Mouse (Mus musculus) splenic B cell, adult 2 months (primary cell): ENCODE data around the gene Mindy3.

ENCODE experiments used
- DNase-seq: peaks from one replicate; pipeline ENCODE4 v3.0.0-alpha.2; 2011; ENCODE audit warnings: low read depth, low spot score
- H3K27me3 ChIP-seq: 2 replicates; pipeline ENCODE4 v1.6.1; 2012; ENCODE audit warnings: mild to moderate bottlenecking, low read length, moderate library complexity, mixed read lengths; ENCODE audit not compliant: control insufficient read depth, poor library complexity, insufficient read depth, severe bottlenecking
- H3K36me3 ChIP-seq: 2 replicates; pipeline ENCODE4 v1.6.1; 2012; ENCODE audit warnings: mild to moderate bottlenecking, low read length, moderate library complexity, mixed read lengths; ENCODE audit not compliant: control insufficient read depth, poor library complexity, insufficient read depth, severe bottlenecking

Mindy3 gene

GRCm38 (mm10) chr2:12389028-12389427, 30.2 kb downstream of the Mindy3 start:
- peak; percentile 66 for DNase-seq
- Histone ChIP-seq H3K27me3 (no peaks in the 10 kb centered on the region), H3K36me3 (peaks cover 2% of the 10 kb centered on the region; the same call in 1 of the 2 replicates)

- H3K27me3 ChIP-seq, result no peaks in the 10 kb centered on the region
- no peak for DNase-seq
- H3K36me3 ChIP-seq, result peaks cover 2% of the 10 kb centered on the region; the same call in 1 of the 2 replicates
Observed at GRCm38 (mm10) chr2:12388569-12388968, 30.7 kb downstream of the Mindy3 start.

- DNase-seq, result no peak
- H3K27me3 ChIP-seq, result no peaks in the 10 kb centered on the region
- H3K36me3 ChIP-seq, result peaks cover 4% of the 10 kb centered on the region; the same call in 1 of the 2 replicates
Observed at GRCm38 (mm10) chr2:12384389-12384788, 34.9 kb downstream of the Mindy3 start.

- peaks cover 5% of the 10 kb centered on the region; the same call in 1 of the 2 replicates for H3K36me3 ChIP-seq
- H3K27me3 ChIP-seq, result no peaks in the 10 kb centered on the region
- no peak for DNase-seq
Observed at GRCm38 (mm10) chr2:12382650-12383049, 36.6 kb downstream of the Mindy3 start.

GRCm38 (mm10) chr2:12380233-12380632, 39.0 kb downstream of the Mindy3 start:
- H3K36me3 ChIP-seq, result 0 out of 2 replicates have a peak, but pooled peaks cover 3% of the 10 kb centered on the region
- no peaks in the 10 kb centered on the region for H3K27me3 ChIP-seq
- no peak for DNase-seq

- Histone ChIP-seq H3K36me3 (0 out of 2 replicates have a peak, but pooled peaks cover 3% of the 10 kb centered on the region), H3K27me3 (no peaks in the 10 kb centered on the region)
- no peak for DNase-seq
Observed at GRCm38 (mm10) chr2:12378591-12378990, 40.7 kb downstream of the Mindy3 start.

GRCm38 (mm10) chr2:12377024-12377423, 42.2 kb downstream of the Mindy3 start:
- no peaks in the 10 kb centered on the region for H3K27me3 ChIP-seq
- DNase-seq, result no peak
- 0 out of 2 replicates have a peak, but pooled peaks cover 3% of the 10 kb centered on the region for H3K36me3 ChIP-seq

GRCm38 (mm10) chr2:12372883-12373282, 46.4 kb downstream of the Mindy3 start:
- Histone ChIP-seq H3K36me3 (no peaks in the 10 kb centered on the region), H3K27me3 (no peaks in the 10 kb centered on the region)
- DNase-seq, result no peak

GRCm38 (mm10) chr2:12371401-12371800, 47.9 kb downstream of the Mindy3 start:
- DNase-seq, result no peak
- no peaks in the 10 kb centered on the region for H3K36me3 ChIP-seq
- no peaks in the 10 kb centered on the region for H3K27me3 ChIP-seq

GRCm38 (mm10) chr2:12368451-12368850, 50.8 kb downstream of the Mindy3 start:
- Histone ChIP-seq H3K27me3 (no peaks in the 10 kb centered on the region), H3K36me3 (no peaks in the 10 kb centered on the region)
- no peak for DNase-seq

- H3K27me3 ChIP-seq, result no peaks in the 10 kb centered on the region
Observed at GRCm38 (mm10) chr2:12368016-12368415, 51.3 kb downstream of the Mindy3 start.

GRCm38 (mm10) chr2:12361310-12361709, 58.0 kb downstream of the Mindy3 start:
- H3K27me3 ChIP-seq, result no peaks in the 10 kb centered on the region
- H3K36me3 ChIP-seq, result peaks cover 6% of the 10 kb centered on the region; the same call in 1 of the 2 replicates
- DNase-seq, result no peak

More at GRCm38 (mm10) chr2:12368016-12368415, 51.3 kb downstream of the Mindy3 start:
- H3K36me3 ChIP-seq, result no peaks in the 10 kb centered on the region
- no peak for DNase-seq

GRCm38 (mm10) chr2:12354837-12355236, 64.4 kb downstream of the Mindy3 start:
- H3K27me3 ChIP-seq, result no peaks in the 10 kb centered on the region
- peaks cover 8% of the 10 kb centered on the region; the same call in 1 of the 2 replicates for H3K36me3 ChIP-seq
- DNase-seq, result no peak

GRCm38 (mm10) chr2:12348914-12349313, 70.4 kb downstream of the Mindy3 start:
- DNase-seq, result no peak
- Histone ChIP-seq H3K36me3 (no peaks in the 10 kb centered on the region), H3K27me3 (no peaks in the 10 kb centered on the region)

GRCm38 (mm10) chr2:12331962-12332361, 87.3 kb downstream of the Mindy3 start:
- DNase-seq, result no peak
- Histone ChIP-seq H3K27me3 (no peaks in the 10 kb centered on the region), H3K36me3 (no peaks in the 10 kb centered on the region)

GRCm38 (mm10) chr2:12329620-12330019, 89.7 kb downstream of the Mindy3 start:
- no peak for DNase-seq
- Histone ChIP-seq H3K36me3 (no peaks in the 10 kb centered on the region), H3K27me3 (no peaks in the 10 kb centered on the region)
